Mouse (Mus musculus): Measurements from ENCODE around the gene Tmtc2. TPM values are rescaled to one million over a fixed set of nuclear protein-coding genes. Genes with fewer than 3 reads are reported as not detected.

The Tmtc2 gene
- polyA plus RNA-seq (2014; fragmentation: Nextera tagmentation; extraction: Ambion mirVana): 9.6 and 10.6 TPM in 2 replicates

- whole genome bisulfite sequencing: under 1% methylated on average over 60 of the region's 61 CpGs
- Histone ChIP-seq H3K36me3 (ENCODE audit: control insufficient read depth, insufficient read depth, low read length) (no peaks in the 10 kb centered on the region), H3K4me3 (ENCODE audit: low read length) (peak within 1 kb of the TSS; percentile 83), H3K27me3 (ENCODE audit: control insufficient read depth, insufficient read depth, low read length) (no peaks in the 10 kb centered on the region), H3K27ac (ENCODE audit: low read depth, low read length) (peak within 1 kb of the TSS; percentile 85), H3K9me3 (ENCODE audit: control insufficient read depth, low read length) (no peaks in the 10 kb centered on the region), H3K4me2 (replicated peaks; ENCODE audit: low read depth, low read length) (peak within 1 kb of the TSS; percentile 85), H3K9ac (ENCODE audit: low read depth, low read length) (peak within 1 kb of the TSS; percentile 74), H3K4me1 (ENCODE audit: control insufficient read depth, insufficient read depth, low read length) (peaks cover 21% of the 10 kb centered on the region)
- peak; percentile 94 for ATAC-seq (ENCODE audit: low FRiP score, low TSS enrichment)
These were observed at the start of gene Tmtc2 for GRCm38 (mm10) chr10:105573908-105574694. TSS of gene Tmtc2 (minus strand) at chr10:105574451.

DNA sequence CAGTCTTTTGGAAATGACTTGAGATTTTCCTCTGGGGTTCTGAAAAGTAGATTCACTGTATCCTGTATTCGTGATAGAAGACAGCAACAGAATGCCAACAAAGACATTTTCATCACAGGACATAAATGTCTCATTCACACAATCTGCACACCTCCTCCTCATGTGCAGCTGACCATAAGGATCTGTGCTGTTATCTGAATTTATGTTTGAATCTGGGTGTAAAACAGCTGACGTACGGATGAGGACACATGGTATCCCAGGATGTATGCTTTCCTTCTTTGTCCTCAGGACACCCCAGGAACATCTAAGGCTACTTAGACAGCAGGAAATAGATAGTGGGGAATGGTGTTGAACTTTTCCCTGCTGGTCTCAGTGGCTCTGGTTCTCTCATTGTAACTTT lies 37.9 kb upstream of the Tmtc2 start:
- Histone ChIP-seq H3K4me3 (ENCODE audit: low read length) (no peak overlapping the region), H3K4me1 (ENCODE audit: control insufficient read depth, insufficient read depth, low read length) (no peaks in the 10 kb centered on the region), H3K9ac (ENCODE audit: low read depth, low read length) (no peak overlapping the region), H3K27me3 (ENCODE audit: control insufficient read depth, insufficient read depth, low read length) (no peaks in the 10 kb centered on the region), H3K9me3 (ENCODE audit: control insufficient read depth, low read length) (no peaks in the 10 kb centered on the region), H3K4me2 (replicated peaks; ENCODE audit: low read depth, low read length) (no peak overlapping the region), H3K36me3 (ENCODE audit: control insufficient read depth, insufficient read depth, low read length) (no peaks in the 10 kb centered on the region), H3K27ac (ENCODE audit: low read depth, low read length) (no peak overlapping the region)
- 82% methylated on average over 3 of the region's 3 CpGs for WGBS
- ATAC-seq (ENCODE audit: low FRiP score, low TSS enrichment): no peak

GRCm38 (mm10) chr10:105598826-105599225 lies 24.6 kb upstream of the Tmtc2 start:
- WGBS: 76% methylated on average over 8 of the region's 8 CpGs

GRCm38 (mm10) chr10:105597226-105597625 lies 23.0 kb upstream of the Tmtc2 start:
- H3K4me1 ChIP-seq (ENCODE audit: control insufficient read depth, insufficient read depth, low read length): no peaks in the 10 kb centered on the region
- no peak overlapping the region for H3K9ac ChIP-seq (ENCODE audit: low read depth, low read length)
- no peak overlapping the region for H3K27ac ChIP-seq (ENCODE audit: low read depth, low read length)
- H3K9me3 ChIP-seq (ENCODE audit: control insufficient read depth, low read length): no peaks in the 10 kb centered on the region
- no peaks in the 10 kb centered on the region for H3K27me3 ChIP-seq (ENCODE audit: control insufficient read depth, insufficient read depth, low read length)
- WGBS: 74% methylated on average over 3 of the region's 3 CpGs
- H3K4me3 ChIP-seq (ENCODE audit: low read length): no peak overlapping the region
- no peaks in the 10 kb centered on the region for H3K36me3 ChIP-seq (ENCODE audit: control insufficient read depth, insufficient read depth, low read length)
- ATAC-seq (ENCODE audit: low FRiP score, low TSS enrichment): no peak
- no peak overlapping the region for H3K4me2 ChIP-seq (replicated peaks; ENCODE audit: low read depth, low read length)

More at GRCm38 (mm10) chr10:105598826-105599225, 24.6 kb upstream of the Tmtc2 start:
- no peaks in the 10 kb centered on the region for H3K4me1 ChIP-seq (ENCODE audit: control insufficient read depth, insufficient read depth, low read length)
- ATAC-seq (ENCODE audit: low FRiP score, low TSS enrichment): no peak
- H3K27ac ChIP-seq (ENCODE audit: low read depth, low read length): no peak overlapping the region
- H3K36me3 ChIP-seq (ENCODE audit: control insufficient read depth, insufficient read depth, low read length): no peaks in the 10 kb centered on the region
- H3K9ac ChIP-seq (ENCODE audit: low read depth, low read length): no peak overlapping the region
- no peak overlapping the region for H3K4me2 ChIP-seq (replicated peaks; ENCODE audit: low read depth, low read length)
- H3K9me3 ChIP-seq (ENCODE audit: control insufficient read depth, low read length): no peaks in the 10 kb centered on the region
- H3K4me3 ChIP-seq (ENCODE audit: low read length): no peak overlapping the region
- no peaks in the 10 kb centered on the region for H3K27me3 ChIP-seq (ENCODE audit: control insufficient read depth, insufficient read depth, low read length)

- no peak overlapping the region for H3K27ac ChIP-seq (ENCODE audit: low read depth, low read length)
- no peak for ATAC-seq (ENCODE audit: low FRiP score, low TSS enrichment)
These were observed 21.3 kb upstream of the Tmtc2 start for GRCm38 (mm10) chr10:105595480-105596102.

GRCm38 (mm10) chr10:105588141-105588540 lies 13.9 kb upstream of the Tmtc2 start:
- Histone ChIP-seq H3K36me3 (ENCODE audit: control insufficient read depth, insufficient read depth, low read length) (no peaks in the 10 kb centered on the region), H3K9ac (ENCODE audit: low read depth, low read length) (no peak overlapping the region), H3K9me3 (ENCODE audit: control insufficient read depth, low read length) (no peaks in the 10 kb centered on the region), H3K4me1 (ENCODE audit: control insufficient read depth, insufficient read depth, low read length) (no peaks in the 10 kb centered on the region), H3K4me2 (replicated peaks; ENCODE audit: low read depth, low read length) (no peak overlapping the region), H3K27ac (ENCODE audit: low read depth, low read length) (no peak overlapping the region), H3K27me3 (ENCODE audit: control insufficient read depth, insufficient read depth, low read length) (no peaks in the 10 kb centered on the region), H3K4me3 (ENCODE audit: low read length) (no peak overlapping the region)
- ATAC-seq (ENCODE audit: low FRiP score, low TSS enrichment): no peak

More at GRCm38 (mm10) chr10:105595480-105596102, 21.3 kb upstream of the Tmtc2 start:
- Histone ChIP-seq H3K9me3 (ENCODE audit: control insufficient read depth, low read length) (no peaks in the 10 kb centered on the region), H3K4me2 (replicated peaks; ENCODE audit: low read depth, low read length) (no peak overlapping the region), H3K9ac (ENCODE audit: low read depth, low read length) (no peak overlapping the region), H3K4me1 (ENCODE audit: control insufficient read depth, insufficient read depth, low read length) (no peaks in the 10 kb centered on the region), H3K36me3 (ENCODE audit: control insufficient read depth, insufficient read depth, low read length) (no peaks in the 10 kb centered on the region), H3K27me3 (ENCODE audit: control insufficient read depth, insufficient read depth, low read length) (no peaks in the 10 kb centered on the region), H3K4me3 (ENCODE audit: low read length) (no peak overlapping the region)
- WGBS: 89% methylated on average over 7 of the region's 7 CpGs

DNA sequence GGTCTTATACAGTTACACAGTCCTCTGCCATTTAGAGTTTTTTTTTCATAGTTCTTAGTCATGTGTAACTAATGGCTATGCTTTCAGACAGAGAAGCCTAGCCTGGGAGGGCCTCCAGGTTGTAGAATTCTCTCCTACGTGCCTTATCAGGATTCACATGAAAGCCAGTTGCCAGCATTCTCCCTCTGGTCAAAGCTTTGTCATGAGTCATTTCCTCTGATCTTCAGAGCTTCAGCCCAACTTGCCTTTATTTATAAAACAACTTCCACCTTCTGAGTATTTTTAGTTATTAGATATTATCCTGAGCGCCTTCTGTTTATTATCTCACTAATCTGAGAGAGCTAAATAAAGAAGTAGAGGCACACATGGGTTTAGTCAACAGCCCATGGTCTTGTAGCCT lies 5.1 kb upstream of the Tmtc2 start:
- Histone ChIP-seq H3K4me1 (ENCODE audit: control insufficient read depth, insufficient read depth, low read length) (peaks cover 10% of the 10 kb centered on the region), H3K9ac (ENCODE audit: low read depth, low read length) (no peak overlapping the region), H3K9me3 (ENCODE audit: control insufficient read depth, low read length) (no peaks in the 10 kb centered on the region), H3K27me3 (ENCODE audit: control insufficient read depth, insufficient read depth, low read length) (no peaks in the 10 kb centered on the region), H3K4me3 (ENCODE audit: low read length) (no peak overlapping the region), H3K4me2 (replicated peaks; ENCODE audit: low read depth, low read length) (no peak overlapping the region), H3K36me3 (ENCODE audit: control insufficient read depth, insufficient read depth, low read length) (no peaks in the 10 kb centered on the region), H3K27ac (ENCODE audit: low read depth, low read length) (no peak overlapping the region)
- no peak for ATAC-seq (ENCODE audit: low FRiP score, low TSS enrichment)
- 49% methylated on average over 2 of the region's 2 CpGs for WGBS

DNA sequence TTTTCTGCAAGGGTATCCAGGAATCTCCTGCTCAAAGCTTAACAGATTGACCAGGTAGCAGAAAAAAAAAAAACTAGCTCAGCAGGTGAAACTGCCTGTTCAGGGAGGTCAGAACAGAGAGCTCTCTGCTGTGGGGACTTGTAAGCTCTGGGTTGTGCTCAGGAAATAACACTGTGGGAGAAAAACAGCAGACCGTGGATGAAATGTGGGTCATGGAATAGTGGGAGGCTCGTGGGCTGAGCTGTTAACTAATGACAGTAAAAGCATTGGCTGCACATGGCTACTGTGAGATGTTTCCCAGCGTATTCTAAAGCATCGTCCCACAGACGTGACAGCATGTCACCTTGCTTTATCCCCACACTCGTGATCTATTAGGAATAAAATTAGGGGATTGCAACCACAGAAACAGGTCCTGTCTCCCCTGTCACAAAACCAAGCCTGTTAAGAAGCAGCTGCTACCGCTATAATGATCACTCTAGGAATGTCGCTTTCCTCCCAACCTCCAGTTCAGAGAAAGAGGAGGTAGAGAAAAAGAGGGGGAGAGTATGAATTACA lies 4.1 kb upstream of the Tmtc2 start:
- no peak overlapping the region for H3K4me3 ChIP-seq (ENCODE audit: low read length)
- 14% methylated on average over 8 of the region's 8 CpGs for WGBS
- H3K4me2 ChIP-seq (replicated peaks; ENCODE audit: low read depth, low read length): peak overlapping the region; percentile 9; the same call in 1 of the 2 replicates
- no peak overlapping the region for H3K9ac ChIP-seq (ENCODE audit: low read depth, low read length)
- H3K27me3 ChIP-seq (ENCODE audit: control insufficient read depth, insufficient read depth, low read length): no peaks in the 10 kb centered on the region
- peaks cover 10% of the 10 kb centered on the region for H3K4me1 ChIP-seq (ENCODE audit: control insufficient read depth, insufficient read depth, low read length)
- H3K27ac ChIP-seq (ENCODE audit: low read depth, low read length): peak overlapping the region; percentile 47; the same call in 1 of the 2 replicates
- ATAC-seq (ENCODE audit: low FRiP score, low TSS enrichment): no peak
- H3K9me3 ChIP-seq (ENCODE audit: control insufficient read depth, low read length): no peaks in the 10 kb centered on the region
- no peaks in the 10 kb centered on the region for H3K36me3 ChIP-seq (ENCODE audit: control insufficient read depth, insufficient read depth, low read length)
